Mouse (Mus musculus) thymus, postnatal 10 days (tissue): ENCODE results near the gene Rrbp1.

Source experiments
- DNase-seq, 2 experiments: peaks; one replicate each; pipeline ENCODE4 v3.0.0; 2021; ENCODE audit warnings: low spot score in 2 of 2

Rrbp1 gene

GRCm38 (mm10) chr2:144006686-144007085 lies 4.4 kb downstream of the Rrbp1 start:
- no peak for DNase-seq

GRCm38 (mm10) chr2:144005166-144005955 lies 5.7 kb downstream of the Rrbp1 start:
- no peak for DNase-seq

- no peak for DNase-seq
Observed at GRCm38 (mm10) chr2:144003544-144003943, 7.5 kb downstream of the Rrbp1 start.

GRCm38 (mm10) chr2:144002229-144002984 lies 8.7 kb downstream of the Rrbp1 start:
- DNase-seq: no peak

GRCm38 (mm10) chr2:143992977-143993376 lies 18.1 kb downstream of the Rrbp1 start:
- DNase-seq: no peak

GRCm38 (mm10) chr2:143991964-143992672 lies 18.9 kb downstream of the Rrbp1 start:
- no peak for DNase-seq

GRCm38 (mm10) chr2:143990997-143991396 lies 20.1 kb downstream of the Rrbp1 start:
- DNase-seq: no peak

- no peak for DNase-seq
Observed at GRCm38 (mm10) chr2:143988016-143988415, 23.0 kb downstream of the Rrbp1 start.

- DNase-seq: no peak
Observed at GRCm38 (mm10) chr2:143987485-143987884, 23.6 kb downstream of the Rrbp1 start.

- DNase-seq: no peak
Observed at GRCm38 (mm10) chr2:143983482-143983881, 27.6 kb downstream of the Rrbp1 start.

- no peak for DNase-seq
Observed at GRCm38 (mm10) chr2:143982901-143983300, 28.2 kb downstream of the Rrbp1 start.

GRCm38 (mm10) chr2:143982152-143982551 lies 28.9 kb downstream of the Rrbp1 start:
- no peak for DNase-seq

GRCm38 (mm10) chr2:143980781-143981398 lies 30.2 kb downstream of the Rrbp1 start:
- peak; percentile 65 to 89 for DNase-seq

GRCm38 (mm10) chr2:143978444-143979147 lies 32.5 kb downstream of the Rrbp1 start:
- DNase-seq: no peak

GRCm38 (mm10) chr2:143975146-143975649 lies 35.9 kb downstream of the Rrbp1 start:
- no peak for DNase-seq

GRCm38 (mm10) chr2:143973161-143973560 lies 37.9 kb downstream of the Rrbp1 start:
- no peak for DNase-seq

GRCm38 (mm10) chr2:143971887-143972286 lies 39.2 kb downstream of the Rrbp1 start:
- no peak for DNase-seq

GRCm38 (mm10) chr2:143970841-143971240 lies 40.2 kb downstream of the Rrbp1 start:
- no peak for DNase-seq

- DNase-seq: no peak
Observed at GRCm38 (mm10) chr2:143969260-143969659, 41.8 kb downstream of the Rrbp1 start.

- no peak for DNase-seq
Observed at GRCm38 (mm10) chr2:143963318-143963717, 47.7 kb downstream of the Rrbp1 start.

- no peak for DNase-seq
Observed at GRCm38 (mm10) chr2:143962192-143962591, 48.9 kb downstream of the Rrbp1 start.
